Mouse (Mus musculus) myocyte (in vitro differentiated cells): ENCODE data around the gene Nfyb. TPM values are rescaled to one million over a fixed set of nuclear protein-coding genes. Genes with fewer than 3 reads are reported as not detected.
A peak's percentile ranks its signal among the peaks of the same experiment; 100 is the strongest.

ENCODE experiments used
- H3K27me3 ChIP-seq: one replicate; pipeline ENCODE4 v1.6.1; 2011; ENCODE audit not compliant: control insufficient read depth, insufficient read depth, insufficient read length
- H3K36me3 ChIP-seq: one replicate; pipeline ENCODE4 v1.6.1; 2011; ENCODE audit not compliant: control insufficient read depth, insufficient read depth
- H3K4me2 ChIP-seq: one replicate; pipeline ENCODE4 v1.6.1; 2011; ENCODE audit warnings: low read depth, control low read depth
- H3K4me3 ChIP-seq: one replicate; pipeline ENCODE4 v1.5.1; 2011; ENCODE audit warnings: mild to moderate bottlenecking, control low read depth, moderate library complexity
- H3K79me2 ChIP-seq: one replicate; pipeline ENCODE4 v1.6.1; 2011; ENCODE audit not compliant: control insufficient read depth, insufficient read depth
- H3ac ChIP-seq: one replicate; pipeline ENCODE4 v1.6.1; 2011; ENCODE audit not compliant: control insufficient read depth, insufficient read length
- CEBPB ChIP-seq: IDR thresholded peaks from 2 replicates; pipeline ENCODE4 v1.6.1; 2011; ENCODE audit warnings: mild to moderate bottlenecking, moderate library complexity; ENCODE audit not compliant: poor library complexity, insufficient read depth, severe bottlenecking
- E2F4 ChIP-seq: IDR thresholded peaks from one replicate; pipeline ENCODE4 v1.6.1; 2011; ENCODE audit warnings: mild to moderate bottlenecking, control low read depth, moderate library complexity; ENCODE audit not compliant: insufficient read depth
- MAX ChIP-seq: IDR thresholded peaks from one replicate; pipeline ENCODE4 v1.6.1; 2011; ENCODE audit warnings: low read depth, mild to moderate bottlenecking, control low read depth
- MYOD1 ChIP-seq, 3 experiments: IDR thresholded peaks; one replicate each; pipeline ENCODE4 v1.6.1; 2011; ENCODE audit warnings: control low read depth in 2 of 3, low read depth in 2 of 3, mild to moderate bottlenecking in 2 of 3, moderate library complexity in 1 of 3; ENCODE audit not compliant: insufficient read length in 2 of 3, control insufficient read depth in 1 of 3
- MYOG ChIP-seq, 3 experiments: IDR thresholded peaks; one replicate each; pipeline ENCODE4 v1.6.1; 2011; ENCODE audit warnings: control low read depth in 2 of 3, low read depth in 2 of 3, mild to moderate bottlenecking in 2 of 3; ENCODE audit not compliant: insufficient read length in 2 of 3, control insufficient read depth in 1 of 3, insufficient read depth in 1 of 3
- POLR2A ChIP-seq: IDR thresholded peaks from one replicate; pipeline ENCODE4 v1.6.1; 2011; ENCODE audit warnings: low read depth, mild to moderate bottlenecking, control low read depth, moderate library complexity; ENCODE audit not compliant: insufficient read length
- POLR2AphosphoS2 ChIP-seq: IDR thresholded peaks from one replicate; pipeline ENCODE4 v1.6.1; 2011; ENCODE audit warnings: low read depth, control low read depth; ENCODE audit not compliant: insufficient read length
- REST ChIP-seq: IDR thresholded peaks from one replicate; pipeline ENCODE4 v1.6.1; 2011; ENCODE audit warnings: mild to moderate bottlenecking, control low read depth, moderate library complexity; ENCODE audit not compliant: insufficient read depth, insufficient read length
- SRF ChIP-seq: IDR thresholded peaks from one replicate; pipeline ENCODE4 v1.6.1; 2011; ENCODE audit warnings: low read depth; ENCODE audit not compliant: control insufficient read depth, insufficient read length
- TCF12 ChIP-seq: IDR thresholded peaks from one replicate; pipeline ENCODE4 v1.6.1; 2011; ENCODE audit warnings: mild to moderate bottlenecking, control low read depth; ENCODE audit not compliant: poor library complexity, insufficient read depth, severe bottlenecking
- TCF3 ChIP-seq: IDR thresholded peaks from one replicate; pipeline ENCODE4 v1.6.1; 2011; ENCODE audit warnings: low read depth, control low read depth; ENCODE audit not compliant: insufficient read length
- USF1 ChIP-seq: IDR thresholded peaks from one replicate; pipeline ENCODE4 v1.6.1; 2011; ENCODE audit warnings: low read depth, mild to moderate bottlenecking, control low read depth, moderate library complexity
- polyA plus RNA-seq: library from polyadenylated mRNA; unstranded; fragments of >200 nt; fragmentation: generic; extraction: Trizol; gene quantifications from one replicate; pipeline ENCODE4 v1.2.1, GENCODE M21; 2012; ENCODE audit warnings: missing spikeins

Gene Nfyb
- polyA plus RNA-seq, 1 experiment = 7.4 TPM

GRCm38 (mm10) chr10:82768901-82769300, 5.0 kb upstream of the Nfyb start:
- H3K79me2 ChIP-seq = no peaks in the 10 kb centered on the region
- TF ChIP-seq CEBPB (no peak), TCF12 (no peak)
- no peaks in the 10 kb centered on the region for H3K36me3 ChIP-seq
- no peak overlapping the region for H3ac ChIP-seq
- H3K27me3 ChIP-seq = no peaks in the 10 kb centered on the region
- H3K4me3 ChIP-seq = no peak overlapping the region
- no peak overlapping the region for H3K4me2 ChIP-seq

- Histone ChIP-seq H3K4me2 (peak overlapping the region; percentile 75), H3K27me3 (no peaks in the 10 kb centered on the region), H3K4me3 (peak overlapping the region; percentile 38), H3K36me3 (peaks cover 14% of the 10 kb centered on the region), H3ac (peak overlapping the region; percentile 97), H3K79me2 (peaks cover 44% of the 10 kb centered on the region)
- no peak for TF ChIP-seq POLR2A
- TF ChIP-seq TCF3 = no peak
- TF ChIP-seq REST = no peak
- TF ChIP-seq MYOG (IDR thresholded peaks at IDR 0.05; ENCODE audit: control insufficient read depth in 1 of 3, insufficient read depth in 1 of 3, insufficient read length in 2 of 3, low read depth in 2 of 3) = no peak
- TF ChIP-seq E2F4 = no peak
- TF ChIP-seq CEBPB = no peak
- TF ChIP-seq TCF12 = no peak
- no peak for TF ChIP-seq MYOD1 (IDR thresholded peaks at IDR 0.05; ENCODE audit: control insufficient read depth in 1 of 3, insufficient read length in 2 of 3, low read depth in 2 of 3)
Observed at GRCm38 (mm10) chr10:82762756-82763681, 925 bp downstream of the Nfyb start.

- no peak for TF ChIP-seq E2F4
- TF ChIP-seq MYOG (IDR thresholded peaks at IDR 0.05; ENCODE audit: control insufficient read depth in 1 of 3, insufficient read depth in 1 of 3, insufficient read length in 2 of 3, low read depth in 2 of 3) = peak in 1 of 3 experiments; percentile 28
- TF ChIP-seq CEBPB = no peak
- Histone ChIP-seq H3K36me3 (peaks cover 26% of the 10 kb centered on the region), H3K27me3 (no peaks in the 10 kb centered on the region), H3K4me2 (peak overlapping the region; percentile 7), H3K79me2 (peaks cover 44% of the 10 kb centered on the region), H3K4me3 (peak overlapping the region; percentile 5), H3ac (no peak overlapping the region)
Observed at GRCm38 (mm10) chr10:82761037-82761811, 2.7 kb downstream of the Nfyb start.

GRCm38 (mm10) chr10:82759706-82760105, 4.2 kb downstream of the Nfyb start:
- H3K4me3 ChIP-seq = no peak overlapping the region
- no peaks in the 10 kb centered on the region for H3K27me3 ChIP-seq
- H3ac ChIP-seq = no peak overlapping the region
- TF ChIP-seq E2F4 = no peak
- TF ChIP-seq SRF = no peak
- no peak for TF ChIP-seq REST
- TF ChIP-seq TCF12 = no peak
- no peak for TF ChIP-seq CEBPB
- no peak for TF ChIP-seq MYOD1 (IDR thresholded peaks at IDR 0.05; ENCODE audit: control insufficient read depth in 1 of 3, insufficient read length in 2 of 3, low read depth in 2 of 3)
- TF ChIP-seq POLR2AphosphoS2 = no peak
- no peak for TF ChIP-seq MYOG (IDR thresholded peaks at IDR 0.05; ENCODE audit: control insufficient read depth in 1 of 3, insufficient read depth in 1 of 3, insufficient read length in 2 of 3, low read depth in 2 of 3)
- no peak for TF ChIP-seq USF1
- TF ChIP-seq TCF3 = no peak
- TF ChIP-seq POLR2A = no peak
- TF ChIP-seq MAX = no peak
- H3K79me2 ChIP-seq = peaks cover 44% of the 10 kb centered on the region
- H3K36me3 ChIP-seq = peaks cover 39% of the 10 kb centered on the region
- H3K4me2 ChIP-seq = no peak overlapping the region

- no peak overlapping the region for H3ac ChIP-seq
- H3K79me2 ChIP-seq = peaks cover 44% of the 10 kb centered on the region
- H3K36me3 ChIP-seq = peaks cover 48% of the 10 kb centered on the region
- no peak overlapping the region for H3K4me3 ChIP-seq
- no peak overlapping the region for H3K4me2 ChIP-seq
- no peaks in the 10 kb centered on the region for H3K27me3 ChIP-seq
- TF ChIP-seq MAX (no peak), MYOD1 (IDR thresholded peaks at IDR 0.05; ENCODE audit: control insufficient read depth in 1 of 3, insufficient read length in 2 of 3, low read depth in 2 of 3) (no peak), USF1 (no peak), POLR2AphosphoS2 (no peak), TCF12 (no peak), E2F4 (no peak), POLR2A (no peak), TCF3 (no peak), MYOG (IDR thresholded peaks at IDR 0.05; ENCODE audit: control insufficient read depth in 1 of 3, insufficient read depth in 1 of 3, insufficient read length in 2 of 3, low read depth in 2 of 3) (no peak), REST (no peak), SRF (no peak), CEBPB (no peak)
Observed at GRCm38 (mm10) chr10:82758878-82759277, 5.1 kb downstream of the Nfyb start.
